Mouse (Mus musculus) liver, embryonic 13.5 days (tissue): ENCODE results near the gene Ttf1. TPM values are rescaled to one million over a fixed set of nuclear protein-coding genes. Genes with fewer than 3 reads are reported as not detected.
"Not testable (repeated sequence)": the region's sequence is repeated elsewhere in the genome, so short reads cannot be mapped to it uniquely, and the experiment has no call there.

Experiments
- ATAC-seq: fragments of 200-750 bp; cut with Nextera tagmentation; 2 replicates; pipeline ENCODE4 v1.8.0; 2017; ENCODE audit warnings: low read depth, mild to moderate bottlenecking, moderate number of reproducible peaks, moderate library complexity
- DNase-seq: peaks from one replicate; pipeline ENCODE4 v3.0.0; 2022
- H3K27ac ChIP-seq: fragments of 300-500 bp; sonication (generic); 2 replicates; pipeline ENCODE4 v1.5.1; 2015; ENCODE audit warnings: moderate library complexity, mild to moderate bottlenecking, inconsistent platforms
- H3K27me3 ChIP-seq: fragments of 300-500 bp; sonication (generic); 2 replicates; pipeline ENCODE4 v1.6.1; 2015; ENCODE audit warnings: mild to moderate bottlenecking, inconsistent platforms
- H3K36me3 ChIP-seq: fragments of 300-500 bp; sonication (generic); 2 replicates; pipeline ENCODE4 v1.6.1; 2015; ENCODE audit warnings: mild to moderate bottlenecking, inconsistent platforms
- H3K4me1 ChIP-seq: fragments of 300-500 bp; sonication (generic); replicated peaks from 2 replicates; pipeline ENCODE4 v1.6.1; 2015; ENCODE audit warnings: inconsistent platforms
- H3K4me2 ChIP-seq: fragments of 300-500 bp; sonication (generic); 2 replicates; pipeline ENCODE4 v1.6.1; 2015; ENCODE audit warnings: inconsistent platforms, mild to moderate bottlenecking, moderate library complexity
- H3K4me3 ChIP-seq: fragments of 300-500 bp; sonication (generic); replicated peaks from 2 replicates; pipeline ENCODE4 v1.5.1; 2015; ENCODE audit warnings: mild to moderate bottlenecking, inconsistent platforms
- H3K9ac ChIP-seq: fragments of 300-500 bp; sonication (generic); 2 replicates; pipeline ENCODE4 v1.6.1; 2015; ENCODE audit warnings: mild to moderate bottlenecking, inconsistent platforms
- H3K9me3 ChIP-seq: fragments of 300-500 bp; sonication (generic); replicated peaks from 2 replicates; pipeline ENCODE4 v1.6.1; 2016; ENCODE audit warnings: inconsistent platforms
- WGBS: fragments of 180-500 bp; shearing (Covaris S2); methylation state at CpG from one replicate; pipeline ENCODE4 v1.1.7; 2015; ENCODE audit not compliant: insufficient replicate concordance; 5-methylcytosine and 5-hydroxymethylcytosine counted together
- polyA plus RNA-seq: library from polyadenylated mRNA; unstranded; fragments of >200 nt; fragmentation: Nextera tagmentation; extraction: Ambion mirVana; gene quantifications from 2 replicates; pipeline ENCODE4 v1.2.1, GENCODE M21; 2015

Ttf1 gene
- polyA plus RNA-seq, 1 experiment from 2014 or later: 4.6 TPM

- no peaks in the 10 kb centered on the region for H3K9me3 ChIP-seq
- H3K9ac ChIP-seq: no peak overlapping the region
- no peaks in the 10 kb centered on the region for H3K27me3 ChIP-seq
- ATAC-seq (no peak), DNase-seq (no peak)
- no peaks in the 10 kb centered on the region for H3K4me1 ChIP-seq
- no peak overlapping the region for H3K27ac ChIP-seq
- H3K4me3 ChIP-seq: no peak overlapping the region
- no peaks in the 10 kb centered on the region for H3K36me3 ChIP-seq
- WGBS: 61% methylated on average over 8 of the region's 8 CpGs
- H3K4me2 ChIP-seq: no peak overlapping the region
Measured at GRCm38 (mm10) chr2:29098786-29099185, 38.7 kb downstream of the Ttf1 start.

DNA sequence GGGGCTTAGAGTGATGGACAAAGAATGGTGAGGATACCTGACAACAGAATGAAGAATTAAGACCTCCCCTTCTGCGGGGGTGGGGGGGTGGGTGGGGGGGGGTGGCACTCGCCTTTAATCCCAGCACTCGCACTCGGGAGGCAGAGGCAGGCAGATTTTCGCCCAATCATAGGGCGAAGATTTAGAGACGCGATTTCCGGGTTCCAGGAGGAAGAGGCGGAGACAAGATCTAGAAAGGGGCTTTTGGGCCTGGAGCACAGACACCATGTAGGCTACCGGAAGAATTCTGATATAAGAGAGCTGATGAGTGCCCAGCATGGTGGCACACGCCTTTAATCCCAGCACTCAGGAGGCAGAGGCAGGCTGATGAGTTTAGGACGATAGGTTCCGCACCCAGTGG is 39.6 kb downstream of the Ttf1 start:
- Histone ChIP-seq H3K4me2 (no peak overlapping the region), H3K4me3 (no peak overlapping the region), H3K27me3 (no peaks in the 10 kb centered on the region), H3K27ac (no peak overlapping the region), H3K9ac (no peak overlapping the region), H3K36me3 (no peaks in the 10 kb centered on the region), H3K4me1 (no peaks in the 10 kb centered on the region), H3K9me3 (no peaks in the 10 kb centered on the region)
- 79% methylated on average over 14 of the region's 14 CpGs for WGBS
- ATAC-seq (no peak), DNase-seq (no peak)

- peak overlapping the region; percentile 39 for H3K4me2 ChIP-seq
- no peaks in the 10 kb centered on the region for H3K9me3 ChIP-seq
- no peak overlapping the region for H3K27ac ChIP-seq
- H3K9ac ChIP-seq: 0 out of 2 replicates have a peak overlapping the region, but pooled peaks have one; percentile 14
- no peaks in the 10 kb centered on the region for H3K36me3 ChIP-seq
- no peaks in the 10 kb centered on the region for H3K4me1 ChIP-seq
- H3K4me3 ChIP-seq: peak overlapping the region; percentile 18
- DNase-seq (no peak), ATAC-seq (no peak)
- no peaks in the 10 kb centered on the region for H3K27me3 ChIP-seq
- WGBS: 48% methylated on average over 7 of the region's 7 CpGs
Measured at GRCm38 (mm10) chr2:29100822-29101534, 40.9 kb downstream of the Ttf1 start.

GRCm38 (mm10) chr2:29102416-29103377 is 42.6 kb downstream of the Ttf1 start:
- H3K27me3 ChIP-seq, H3K27ac ChIP-seq, H3K36me3 ChIP-seq, H3K9ac ChIP-seq, H3K4me3 ChIP-seq, H3K9me3 ChIP-seq, ATAC-seq, DNase-seq, H3K4me1 ChIP-seq, H3K4me2 ChIP-seq: not testable (repeated sequence)
- WGBS: 61% methylated on average over 10 of the region's 10 CpGs

- Histone ChIP-seq H3K9ac (no peak overlapping the region), H3K4me2 (no peak overlapping the region), H3K27ac (no peak overlapping the region)
Measured at GRCm38 (mm10) chr2:29120969-29121368, 60.9 kb downstream of the Ttf1 start.

DNA sequence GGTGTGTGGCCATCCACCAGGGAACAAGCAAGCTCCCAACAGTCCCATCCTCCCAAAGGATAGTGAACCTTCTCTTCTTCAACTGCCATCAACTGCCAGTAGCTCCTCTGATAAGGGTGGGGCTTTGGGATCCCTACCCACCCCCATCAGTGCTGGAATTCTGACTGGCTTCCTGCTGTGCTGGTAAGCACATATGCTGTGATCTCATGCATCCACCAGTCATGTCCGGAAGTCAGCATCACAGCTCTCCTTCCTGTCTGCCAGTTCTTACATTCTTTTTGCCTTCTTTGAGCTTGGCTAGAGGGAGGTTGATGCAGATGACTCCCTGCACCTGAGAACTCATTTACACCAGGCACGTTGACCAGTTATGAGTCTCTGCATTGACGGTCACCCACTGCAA is 62.4 kb downstream of the Ttf1 start:
- peaks cover 18% of the 10 kb centered on the region for H3K4me1 ChIP-seq
- no peaks in the 10 kb centered on the region for H3K9me3 ChIP-seq
- DNase-seq: no peak
- 41% methylated on average over 3 of the region's 3 CpGs for WGBS
- H3K27ac ChIP-seq: no peak overlapping the region
- no peaks in the 10 kb centered on the region for H3K27me3 ChIP-seq
- no peak overlapping the region for H3K4me2 ChIP-seq
- peaks cover 7% of the 10 kb centered on the region for H3K36me3 ChIP-seq
- H3K4me3 ChIP-seq: no peak overlapping the region
- no peak for ATAC-seq
- H3K9ac ChIP-seq: no peak overlapping the region

More at GRCm38 (mm10) chr2:29120969-29121368, 60.9 kb downstream of the Ttf1 start:
- no peaks in the 10 kb centered on the region for H3K9me3 ChIP-seq
- DNase-seq (no peak), ATAC-seq (no peak)
- H3K4me3 ChIP-seq: no peak overlapping the region
- no peaks in the 10 kb centered on the region for H3K36me3 ChIP-seq
- H3K4me1 ChIP-seq: peaks cover 8% of the 10 kb centered on the region
- no peaks in the 10 kb centered on the region for H3K27me3 ChIP-seq

- H3K27ac ChIP-seq: peak within 1 kb of the TSS; percentile 94
- DNase-seq: no peak
- H3K4me1 ChIP-seq: peaks cover 18% of the 10 kb centered on the region
- H3K9ac ChIP-seq: peak within 1 kb of the TSS; percentile 91
- H3K36me3 ChIP-seq: peaks cover 18% of the 10 kb centered on the region
- no peaks in the 10 kb centered on the region for H3K27me3 ChIP-seq
- peak within 1 kb of the TSS; percentile 87 for H3K4me3 ChIP-seq
- WGBS: 67% methylated on average over 14 of the region's 14 CpGs
- peak within 1 kb of the TSS; percentile 82 for H3K4me2 ChIP-seq
- H3K9me3 ChIP-seq: no peaks in the 10 kb centered on the region
- no peak for ATAC-seq
Measured at GRCm38 (mm10) chr2:29123907-29124569, 64.0 kb downstream of the Ttf1 start, which contains the start of gene Setx. TSS of gene Setx (plus strand) at chr2:29124181.

DNA sequence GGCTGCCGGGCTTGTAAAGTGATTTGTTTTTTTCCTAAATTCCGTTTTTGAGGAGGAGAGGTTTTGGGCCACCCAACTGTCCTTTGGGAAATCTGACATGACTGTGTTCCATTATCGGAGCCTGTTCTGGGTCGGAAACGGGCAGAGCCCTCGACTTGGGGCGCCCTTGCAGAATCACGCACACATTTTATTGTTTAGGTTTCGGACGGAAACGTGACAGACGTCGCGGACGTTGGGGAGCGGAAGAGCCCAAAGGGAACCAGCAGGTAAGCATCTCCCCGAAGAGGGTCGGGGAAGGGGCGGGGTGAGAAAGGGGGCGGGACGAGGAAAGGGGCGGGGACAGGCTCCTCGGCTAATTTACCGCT is 64.5 kb downstream of the Ttf1 start:
- H3K36me3 ChIP-seq: peaks cover 23% of the 10 kb centered on the region
- H3K27ac ChIP-seq: peak overlapping the region; percentile 69
- H3K4me2 ChIP-seq: peak overlapping the region; percentile 82
- peak overlapping the region; percentile 91 for H3K9ac ChIP-seq
- DNase-seq (no peak), ATAC-seq (no peak)
- peak overlapping the region; percentile 87 for H3K4me3 ChIP-seq
- no peaks in the 10 kb centered on the region for H3K27me3 ChIP-seq
- H3K9me3 ChIP-seq: no peaks in the 10 kb centered on the region
- H3K4me1 ChIP-seq: peaks cover 18% of the 10 kb centered on the region
- under 1% methylated on average over 23 of the region's 24 CpGs for WGBS

DNA sequence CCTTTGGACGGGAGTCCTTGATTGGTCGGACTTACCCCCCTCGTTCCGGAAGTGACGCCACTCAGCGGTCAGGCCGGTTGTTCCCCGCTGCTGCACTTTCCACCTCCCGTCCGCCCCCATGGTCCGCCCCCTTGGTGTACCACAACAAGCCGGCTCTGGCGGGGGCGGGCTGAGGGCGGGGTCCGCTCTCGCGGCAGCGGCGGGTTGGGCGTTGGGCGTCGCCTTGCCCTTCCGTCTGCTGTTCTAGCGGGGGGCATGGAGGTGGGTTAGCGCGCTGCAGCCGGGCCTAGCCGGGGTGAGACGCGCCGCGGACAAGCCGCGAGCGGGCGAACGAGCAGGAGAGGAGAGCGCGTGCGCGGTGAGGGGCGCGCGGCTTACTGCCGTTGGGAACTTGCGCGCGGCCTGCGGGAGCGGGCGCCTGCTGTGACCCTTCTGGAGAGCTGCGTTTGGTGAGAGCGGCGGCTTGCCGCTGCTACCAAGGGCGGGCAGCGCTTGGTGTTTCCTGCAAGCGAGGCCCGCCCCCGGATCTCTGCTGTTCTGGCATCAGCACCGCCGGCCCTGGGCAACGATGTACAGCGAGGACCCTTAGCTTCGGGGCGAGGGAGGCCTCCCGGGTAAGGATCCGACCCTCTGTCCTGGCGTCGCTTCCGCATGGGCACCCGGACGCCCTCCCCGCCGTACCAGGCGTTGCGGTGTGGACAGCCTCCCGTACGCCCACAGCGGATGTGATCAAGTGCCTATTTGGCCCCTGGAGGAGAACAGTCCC is 65.1 kb downstream of the Ttf1 start:
- under 1% methylated on average over 78 of the region's 81 CpGs for WGBS
- H3K9ac ChIP-seq: peak overlapping the region; percentile 91

GRCm38 (mm10) chr2:29130118-29130899 is 70.2 kb downstream of the Ttf1 start:
- Histone ChIP-seq H3K9me3 (no peaks in the 10 kb centered on the region), H3K9ac (no peak overlapping the region), H3K36me3 (peaks cover 57% of the 10 kb centered on the region), H3K4me3 (no peak overlapping the region), H3K4me1 (peaks cover 14% of the 10 kb centered on the region), H3K27me3 (no peaks in the 10 kb centered on the region), H3K4me2 (no peak overlapping the region), H3K27ac (no peak overlapping the region)
- WGBS: 73% methylated on average over 7 of the region's 7 CpGs
- no peak for DNase-seq
- no peak for ATAC-seq

More for the DNA sequence above, 65.1 kb downstream of the Ttf1 start:
- peak overlapping the region; percentile 82 for H3K4me2 ChIP-seq
- H3K4me1 ChIP-seq: peaks cover 18% of the 10 kb centered on the region
- peak; percentile 97 for DNase-seq
- peak overlapping the region; percentile 94 for H3K27ac ChIP-seq
- H3K36me3 ChIP-seq: peaks cover 28% of the 10 kb centered on the region
- H3K4me3 ChIP-seq: peak overlapping the region; percentile 87
- no peaks in the 10 kb centered on the region for H3K9me3 ChIP-seq
- ATAC-seq: peak; percentile 97
- no peaks in the 10 kb centered on the region for H3K27me3 ChIP-seq
